Mouse (Mus musculus) liver, adult 2 months (tissue): ENCODE results near the gene Csmd2. TPM values are rescaled to one million over a fixed set of nuclear protein-coding genes. Genes with fewer than 3 reads are reported as not detected.

ENCODE experiments used
- DNase-seq: peaks from one replicate; pipeline ENCODE4 v3.0.0-alpha.2; 2011; ENCODE audit warnings: low read depth, low spot score; ENCODE audit errors: extremely low read depth
- H3K27ac ChIP-seq: fragments of 200-500 bp; replicated peaks from 2 replicates; pipeline ENCODE4 v1.5.1; 2012; ENCODE audit warnings: low read depth, mild to moderate bottlenecking, control low read depth, inconsistent platforms, low read length; ENCODE audit not compliant: insufficient read depth
- H3K27me3 ChIP-seq: fragments of 200-500 bp; 2 replicates; pipeline ENCODE4 v1.6.1; 2012; ENCODE audit warnings: mild to moderate bottlenecking, moderate library complexity, low read length, inconsistent platforms; ENCODE audit not compliant: control insufficient read depth, insufficient read depth
- H3K36me3 ChIP-seq: fragments of 200-500 bp; 2 replicates; pipeline ENCODE4 v1.6.1; 2012; ENCODE audit warnings: low read length, inconsistent platforms; ENCODE audit not compliant: control insufficient read depth, insufficient read depth
- H3K4me1 ChIP-seq: fragments of 200-500 bp; 2 replicates; pipeline ENCODE4 v1.6.1; 2011; ENCODE audit warnings: low read length; ENCODE audit not compliant: control insufficient read depth, insufficient read depth
- H3K4me3 ChIP-seq: fragments of 200-500 bp; 2 replicates; pipeline ENCODE4 v1.5.1; 2011; ENCODE audit warnings: low read depth, mild to moderate bottlenecking, control low read depth, low read length, moderate library complexity; ENCODE audit not compliant: insufficient read depth
- H3K79me2 ChIP-seq: fragments of 200-500 bp; 2 replicates; pipeline ENCODE4 v1.6.1; 2012; ENCODE audit warnings: inconsistent platforms, mild to moderate bottlenecking, low read length, moderate library complexity; ENCODE audit not compliant: control insufficient read depth, insufficient read depth
- H3K9ac ChIP-seq: fragments of 200-500 bp; 2 replicates; pipeline ENCODE4 v1.6.1; 2012; ENCODE audit warnings: low read depth, mild to moderate bottlenecking, control low read depth, inconsistent platforms, low read length
- CTCF ChIP-seq: fragments of 200-500 bp; IDR thresholded peaks from 2 replicates; pipeline ENCODE4 v1.5.1; 2011; ENCODE audit warnings: low read depth, low read length, control low read depth
- POLR2A ChIP-seq: fragments of 200-500 bp; IDR thresholded peaks from 2 replicates; pipeline ENCODE4 v1.6.1; 2011; ENCODE audit warnings: low read length, control low read depth; ENCODE audit not compliant: insufficient read depth; ENCODE audit errors: extremely low read depth
- WGBS: fragments of 180-500 bp; shearing (Covaris S2); methylation state at CpG from one replicate; pipeline ENCODE4 v1.1.7; 2018; 5-methylcytosine and 5-hydroxymethylcytosine counted together
- polyA plus RNA-seq: library from polyadenylated mRNA; depleted of rRNA; stranded (reverse); fragments of >200 nt; gene quantifications from 2 replicates; pipeline ENCODE4 v1.2.3, GENCODE M21; 2012
- total RNA-seq: library from RNA; depleted of rRNA; stranded (reverse); fragments of >200 nt; gene quantifications from 2 replicates; pipeline ENCODE4 v1.2.3, GENCODE M21; 2014

Gene Csmd2
- total and polyA plus RNA-seq, 2 experiments: not detected

GRCm38 (mm10) chr4:128171701-128172100, 184.0 kb downstream of the Csmd2 start:
- no peak overlapping the region for H3K27ac ChIP-seq
- 94% methylated on average over 1 of the region's 1 CpGs for WGBS

GRCm38 (mm10) chr4:128178974-128179373, 191.3 kb downstream of the Csmd2 start:
- Histone ChIP-seq H3K79me2 (no peaks in the 10 kb centered on the region), H3K36me3 (no peaks in the 10 kb centered on the region), H3K4me1 (no peaks in the 10 kb centered on the region), H3K9ac (no peak overlapping the region), H3K27ac (no peak overlapping the region), H3K4me3 (no peak overlapping the region), H3K27me3 (no peaks in the 10 kb centered on the region)
- 85% methylated on average over 8 of the region's 8 CpGs for WGBS
- TF ChIP-seq CTCF: no peak
- no peak for TF ChIP-seq POLR2A
- no peak for DNase-seq

More at GRCm38 (mm10) chr4:128171701-128172100, 184.0 kb downstream of the Csmd2 start:
- no peak for TF ChIP-seq CTCF
- TF ChIP-seq POLR2A: no peak
- Histone ChIP-seq H3K9ac (no peak overlapping the region), H3K4me1 (no peaks in the 10 kb centered on the region), H3K4me3 (no peak overlapping the region), H3K36me3 (no peaks in the 10 kb centered on the region), H3K27me3 (no peaks in the 10 kb centered on the region), H3K79me2 (no peaks in the 10 kb centered on the region)
- no peak for DNase-seq

- DNase-seq: no peak
- H3K9ac ChIP-seq: no peak overlapping the region
Observed at GRCm38 (mm10) chr4:128179581-128179980, 191.9 kb downstream of the Csmd2 start.

GRCm38 (mm10) chr4:128184747-128185146, 197.1 kb downstream of the Csmd2 start:
- no peaks in the 10 kb centered on the region for H3K36me3 ChIP-seq
- TF ChIP-seq POLR2A (no peak), CTCF (no peak)
- H3K27ac ChIP-seq: no peak overlapping the region
- no peak overlapping the region for H3K4me3 ChIP-seq
- no peak for DNase-seq
- H3K27me3 ChIP-seq: no peaks in the 10 kb centered on the region
- no peaks in the 10 kb centered on the region for H3K4me1 ChIP-seq
- 58% methylated on average over 1 of the region's 1 CpGs for WGBS
- H3K79me2 ChIP-seq: no peaks in the 10 kb centered on the region
- no peak overlapping the region for H3K9ac ChIP-seq

More at GRCm38 (mm10) chr4:128179581-128179980, 191.9 kb downstream of the Csmd2 start:
- Histone ChIP-seq H3K27me3 (no peaks in the 10 kb centered on the region), H3K4me1 (no peaks in the 10 kb centered on the region), H3K4me3 (no peak overlapping the region), H3K36me3 (no peaks in the 10 kb centered on the region), H3K79me2 (no peaks in the 10 kb centered on the region), H3K27ac (no peak overlapping the region)
- no peak for TF ChIP-seq CTCF
- TF ChIP-seq POLR2A: no peak
- WGBS: 65% methylated on average over 2 of the region's 2 CpGs

GRCm38 (mm10) chr4:128194454-128194853, 206.8 kb downstream of the Csmd2 start:
- H3K4me1 ChIP-seq: no peaks in the 10 kb centered on the region
- TF ChIP-seq CTCF (no peak), POLR2A (no peak)
- no peak for DNase-seq
- no peaks in the 10 kb centered on the region for H3K79me2 ChIP-seq
- WGBS: 91% methylated on average over 8 of the region's 8 CpGs
- no peak overlapping the region for H3K9ac ChIP-seq
- H3K4me3 ChIP-seq: no peak overlapping the region
- no peaks in the 10 kb centered on the region for H3K27me3 ChIP-seq
- H3K36me3 ChIP-seq: no peaks in the 10 kb centered on the region
- no peak overlapping the region for H3K27ac ChIP-seq

- Histone ChIP-seq H3K79me2 (no peaks in the 10 kb centered on the region), H3K36me3 (no peaks in the 10 kb centered on the region), H3K4me3 (no peak overlapping the region), H3K9ac (no peak overlapping the region), H3K27ac (no peak overlapping the region), H3K4me1 (no peaks in the 10 kb centered on the region), H3K27me3 (no peaks in the 10 kb centered on the region)
- WGBS: 69% methylated on average over 13 of the region's 13 CpGs
- no peak for DNase-seq
- TF ChIP-seq CTCF: no peak
- no peak for TF ChIP-seq POLR2A
Observed at GRCm38 (mm10) chr4:128217991-128218595, 230.4 kb downstream of the Csmd2 start.
